Mouse (Mus musculus): ENCODE measurements around the gene Wdr18. TPM values are rescaled to one million over a fixed set of nuclear protein-coding genes. Genes with fewer than 3 reads are reported as not detected.

The Wdr18 gene
- total RNA-seq, 2 experiments from 2014 or later, result 42.6 to 45.3 TPM

DNA sequence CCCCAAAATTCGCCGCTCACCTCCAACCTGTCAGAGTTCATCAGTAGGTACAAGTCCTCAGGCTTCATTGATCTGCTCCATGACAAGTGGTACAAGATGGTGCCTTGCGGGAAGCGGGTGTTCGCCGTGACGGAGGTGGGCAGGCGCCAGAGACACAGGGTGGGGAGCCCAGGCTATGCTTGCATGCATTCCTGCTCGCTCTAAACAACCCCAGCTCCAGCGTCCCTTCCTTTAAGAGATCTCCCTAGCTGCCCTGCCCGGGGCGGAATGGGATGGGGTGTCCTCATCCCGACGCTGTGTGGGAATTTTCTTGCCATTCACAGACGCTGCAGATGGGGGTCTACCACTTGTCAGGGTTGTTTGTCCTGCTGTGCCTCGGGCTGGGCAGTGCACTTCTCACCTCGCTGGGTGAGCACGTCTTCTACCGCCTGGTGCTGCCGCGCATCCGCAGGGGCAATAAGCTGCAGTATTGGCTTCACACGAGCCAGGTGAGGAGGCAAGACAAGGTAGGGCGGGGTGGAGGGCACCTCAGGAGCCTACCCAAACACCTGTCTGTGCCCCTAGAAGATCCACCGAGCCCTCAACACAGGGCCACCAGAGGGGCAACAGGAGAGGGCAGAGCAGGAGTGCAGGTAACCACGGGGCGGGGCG is 16.2 kb downstream of the Wdr18 start:
- no peak for DNase-seq (ENCODE audit: low spot score in 2 of 2)

DNA sequence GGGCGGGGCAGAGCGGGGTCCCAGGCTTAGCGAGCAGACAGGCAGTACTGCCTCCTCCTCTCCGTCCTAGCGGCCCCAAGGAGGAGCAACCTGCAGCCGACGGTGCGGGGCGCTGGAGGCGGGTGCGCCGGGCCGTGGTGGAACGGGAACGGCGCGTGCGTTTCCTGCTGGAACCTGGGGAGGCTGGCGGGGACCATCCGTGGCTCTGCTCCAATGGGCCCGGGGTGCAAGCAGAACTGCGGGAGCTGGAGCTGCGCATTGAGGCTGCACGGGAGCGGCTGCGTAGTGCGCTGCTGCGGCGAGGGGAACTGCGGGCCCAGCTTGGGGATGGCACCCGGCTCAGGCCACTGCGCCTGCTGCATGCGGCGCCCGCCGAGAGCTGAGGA is 16.8 kb downstream of the Wdr18 start:
- DNase-seq (ENCODE audit: low spot score in 2 of 2), result no peak

DNA sequence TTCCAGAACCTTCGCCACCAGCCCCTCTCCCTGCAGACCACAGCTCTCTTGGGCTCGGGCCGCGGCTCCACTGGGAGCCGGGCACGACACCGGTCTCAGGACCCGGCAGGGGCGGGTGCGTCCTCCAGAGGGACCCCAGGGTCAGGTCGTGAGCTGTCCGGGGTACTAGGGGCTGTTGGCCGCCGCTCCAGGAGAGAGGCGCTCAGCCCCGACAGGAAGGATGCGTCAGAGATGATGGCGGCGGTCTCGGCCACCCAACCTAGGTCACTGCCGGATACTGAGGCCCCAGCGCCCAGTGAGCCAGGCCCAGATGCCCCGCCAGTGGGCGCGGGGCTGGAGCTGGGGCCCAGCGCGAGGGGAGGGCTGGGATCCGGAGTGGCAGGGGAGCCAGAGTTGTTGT is 17.4 kb downstream of the Wdr18 start:
- DNase-seq (ENCODE audit: low spot score in 2 of 2), result no peak

DNA sequence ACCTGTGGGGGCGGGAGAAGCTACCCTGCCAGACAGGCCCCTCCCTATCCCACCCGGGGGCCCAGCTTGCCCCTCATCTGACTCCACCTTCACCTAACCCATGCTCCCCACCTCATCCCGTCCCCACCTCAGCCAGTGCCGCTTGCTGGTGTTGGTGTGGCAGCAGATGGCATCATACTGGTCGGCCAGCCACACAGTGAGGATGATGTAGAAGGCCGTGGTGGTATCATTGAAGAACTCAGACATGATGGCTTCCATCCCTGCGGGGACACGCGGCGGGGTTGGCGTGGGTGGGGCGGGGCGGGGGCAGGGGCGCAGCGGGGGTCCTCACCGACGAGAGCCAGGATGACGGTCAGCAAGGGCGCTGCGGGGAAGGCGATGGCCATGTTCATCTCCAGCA is 18.1 kb downstream of the Wdr18 start:
- no peak for DNase-seq (ENCODE audit: low spot score in 2 of 2)

DNA sequence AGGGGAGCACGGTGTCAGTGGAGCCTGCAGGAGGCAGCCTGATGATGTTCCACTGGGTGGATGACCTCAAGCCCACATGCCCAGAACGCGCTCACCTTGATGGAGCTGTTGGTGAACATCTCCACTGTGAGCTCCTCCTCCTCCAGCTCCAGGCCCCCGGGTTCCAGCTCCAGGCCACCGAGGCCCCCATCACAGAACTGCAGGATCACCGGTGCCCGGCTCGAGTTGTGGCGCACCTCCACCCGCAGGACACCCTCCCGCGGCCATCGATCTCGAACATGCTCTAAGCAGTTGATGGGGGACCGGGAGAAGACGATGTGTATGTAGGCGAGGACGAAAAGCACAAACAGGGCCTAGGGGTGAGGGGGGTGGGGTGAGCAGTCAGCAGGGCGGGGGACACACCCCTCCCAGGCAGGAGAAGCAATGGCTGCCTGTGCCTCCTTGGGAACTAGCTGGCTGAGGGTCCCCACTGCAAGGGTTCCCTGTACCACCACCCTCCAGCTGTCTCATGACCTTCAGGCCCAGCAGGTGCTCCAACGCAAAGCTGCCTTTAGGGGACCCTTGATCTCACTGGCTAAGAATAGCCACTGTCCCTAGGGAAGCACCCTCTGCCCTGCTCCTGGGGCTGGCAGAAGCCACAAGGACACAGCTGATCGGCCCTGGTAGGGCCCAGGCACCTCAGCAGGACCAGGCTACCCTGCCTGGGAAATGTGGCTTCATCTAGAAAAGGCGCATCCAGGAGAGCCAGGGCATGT is 19.6 kb downstream of the Wdr18 start:
- no peak for DNase-seq (ENCODE audit: low spot score in 2 of 2)

DNA sequence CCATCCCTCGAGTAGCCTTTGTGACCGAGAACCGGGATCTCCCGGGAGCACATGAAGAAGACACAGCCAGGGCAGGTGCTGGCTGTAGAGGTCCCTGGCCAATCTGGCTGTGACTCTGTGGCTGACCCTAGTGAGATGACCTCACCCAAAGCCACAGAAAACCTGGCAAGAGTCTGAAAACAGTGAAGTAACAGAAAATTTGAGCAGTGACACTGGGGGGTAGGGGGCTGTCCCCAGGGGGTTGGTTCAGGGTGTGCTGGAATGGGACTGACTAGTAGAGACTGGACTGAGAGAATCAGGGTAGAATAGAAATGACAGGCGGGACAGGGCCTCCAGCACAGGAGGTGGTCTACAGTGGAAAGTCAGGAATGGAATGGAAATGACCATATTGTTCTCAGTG is 23.3 kb downstream of the Wdr18 start:
- DNase-seq (ENCODE audit: low spot score in 2 of 2), result no peak

DNA sequence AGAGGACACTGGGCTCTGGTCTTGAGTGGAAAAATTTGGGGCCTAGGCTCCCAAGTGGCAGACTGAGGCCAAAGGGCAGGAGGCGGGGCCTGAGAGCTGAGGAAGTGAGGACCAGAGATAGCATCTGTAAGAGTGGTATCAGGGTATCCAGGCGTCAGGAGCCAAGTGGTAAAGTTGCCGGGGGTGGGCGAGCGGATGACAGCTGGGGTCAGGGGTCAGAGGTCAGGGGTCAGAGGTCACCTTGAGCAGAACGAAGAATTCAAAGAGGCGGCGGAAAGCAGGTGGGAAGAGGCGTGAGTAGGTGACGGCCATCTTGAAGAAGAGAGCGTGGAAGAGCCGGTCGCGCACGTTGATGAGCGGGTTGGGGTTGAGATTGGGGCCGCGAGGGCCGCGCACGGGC is 23.7 kb downstream of the Wdr18 start:
- peak; percentile 35 to 41 for DNase-seq (ENCODE audit: low spot score in 2 of 2)

DNA sequence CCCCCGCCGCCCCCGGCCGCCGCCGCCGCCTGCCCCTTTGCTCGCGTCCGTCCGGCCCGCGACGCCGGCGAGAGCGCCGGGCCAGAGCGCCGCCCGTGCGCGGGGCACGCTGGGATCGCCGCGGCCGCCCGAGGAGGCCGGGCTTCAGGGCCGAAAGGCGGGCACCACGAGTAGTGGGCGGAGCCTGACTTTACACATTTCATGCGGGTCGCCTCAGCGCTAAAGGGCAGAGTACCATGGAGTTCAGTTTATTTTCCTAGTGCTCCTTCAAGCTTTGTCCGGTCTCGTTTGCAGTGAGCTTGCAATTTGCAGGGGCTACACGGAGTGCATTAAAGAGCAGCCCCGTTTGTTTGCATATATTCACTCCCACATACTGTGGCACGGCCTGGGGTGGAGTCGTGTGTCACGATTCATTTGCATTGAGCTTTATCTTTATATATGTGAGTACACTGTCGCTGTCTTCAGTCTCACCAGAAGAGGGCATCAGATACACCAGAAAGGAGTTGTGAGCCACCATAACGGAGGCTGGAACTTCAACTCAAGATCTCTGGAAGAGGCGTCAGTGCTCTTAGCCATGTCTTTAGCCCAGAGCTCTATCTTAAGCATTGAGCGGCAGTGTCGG is 24.4 kb downstream of the Wdr18 start, which contains the start of gene Tmem259:
TSS of gene Tmem259 (minus strand) at position 136 of the 622 bp plus-strand sequence.
- peak; percentile 70 to 71 for DNase-seq (ENCODE audit: low spot score in 2 of 2)

DNA sequence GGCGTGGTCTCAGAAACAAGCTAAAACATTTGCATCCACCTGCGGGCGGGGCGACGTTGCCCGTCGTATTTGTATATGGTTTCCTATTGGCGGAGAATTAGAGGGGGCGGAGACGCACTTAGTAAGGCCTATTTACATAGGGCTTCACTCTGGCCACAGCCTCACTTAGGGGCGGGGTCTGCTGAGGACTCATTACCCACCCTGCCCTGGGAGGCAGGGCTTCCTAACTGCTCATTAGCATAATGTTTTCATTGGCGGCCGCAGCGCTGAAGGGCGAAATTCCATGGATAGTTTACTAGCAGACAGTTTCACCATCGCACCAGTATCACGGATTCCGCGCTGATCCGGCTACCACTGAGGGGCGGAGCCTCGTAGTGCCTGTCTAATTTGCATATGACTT is 24.9 kb downstream of the Wdr18 start:
- peak; percentile 68 to 85 for DNase-seq (ENCODE audit: low spot score in 2 of 2)

DNA sequence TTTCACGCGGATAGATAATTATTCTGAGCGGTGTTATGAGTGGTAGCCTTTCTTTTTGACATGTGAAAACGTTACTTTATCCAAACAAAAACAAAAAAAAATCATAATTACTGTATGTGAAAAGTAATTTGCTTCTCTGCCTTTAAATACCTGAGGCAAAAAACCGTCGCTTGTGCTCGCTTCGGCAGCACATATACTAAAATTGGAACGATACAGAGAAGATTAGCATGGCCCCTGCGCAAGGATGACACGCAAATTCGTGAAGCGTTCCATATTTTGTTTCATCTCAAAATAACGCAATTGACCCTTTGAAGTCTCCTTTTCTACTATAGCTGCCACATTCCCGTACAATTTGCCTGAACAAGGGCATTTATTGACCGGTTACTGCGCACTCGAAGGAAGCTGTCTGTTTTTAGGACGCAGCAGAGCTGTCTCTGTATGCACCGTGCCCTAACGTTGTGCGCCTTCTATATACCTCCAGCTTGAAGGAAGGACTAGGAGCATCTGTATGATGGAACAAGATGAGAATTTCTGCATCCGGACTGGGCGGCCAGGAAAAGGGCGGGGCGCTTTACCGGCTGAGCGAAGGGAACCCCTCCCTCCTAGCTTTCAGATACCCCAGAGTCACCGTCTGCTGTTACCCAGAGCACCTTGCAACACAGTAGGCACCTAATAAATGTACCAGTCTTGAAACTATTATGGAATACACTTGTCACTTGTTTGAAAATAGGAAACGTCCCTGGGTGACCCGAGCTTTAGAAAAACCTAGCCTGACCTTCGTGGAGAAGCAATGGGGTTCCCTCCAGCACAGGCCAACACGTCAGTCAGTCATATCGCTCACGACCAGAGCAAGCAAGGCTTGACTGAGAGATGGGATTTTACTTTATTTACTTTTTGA is 25.6 kb downstream of the Wdr18 start:
- DNase-seq (ENCODE audit: low spot score in 2 of 2), result no peak

DNA sequence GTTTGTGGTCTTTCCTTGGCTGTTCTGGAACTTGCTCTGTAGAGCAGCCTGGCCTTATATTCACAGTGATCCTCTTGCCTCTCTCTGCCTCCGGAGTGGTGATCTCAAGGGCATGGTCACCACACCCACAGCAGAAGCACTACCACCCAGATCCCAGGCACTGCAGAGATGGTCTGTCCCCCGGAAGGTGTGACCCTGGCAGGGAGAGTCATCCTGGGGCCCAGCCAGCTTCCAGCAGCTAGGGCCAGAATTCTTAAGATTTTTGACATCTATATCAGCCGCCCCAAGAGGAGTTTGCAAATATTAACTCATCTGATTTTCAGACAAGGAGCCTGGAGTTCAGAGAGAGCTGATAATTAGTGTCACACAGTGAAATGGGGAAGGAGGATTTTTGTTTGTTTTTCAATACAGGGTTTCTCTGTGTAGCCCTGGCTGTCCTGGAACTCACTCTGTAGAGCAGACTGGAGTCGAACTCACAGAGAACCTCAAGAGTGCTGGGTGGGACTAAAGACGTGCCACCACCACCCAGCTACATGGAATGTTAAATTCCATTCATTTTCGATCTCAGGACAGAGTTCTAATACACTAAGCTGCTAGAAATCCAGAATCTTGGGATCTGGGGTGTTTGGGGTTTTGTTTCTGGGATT is 26.4 kb downstream of the Wdr18 start:
- DNase-seq (ENCODE audit: low spot score in 2 of 2), result no peak

DNA sequence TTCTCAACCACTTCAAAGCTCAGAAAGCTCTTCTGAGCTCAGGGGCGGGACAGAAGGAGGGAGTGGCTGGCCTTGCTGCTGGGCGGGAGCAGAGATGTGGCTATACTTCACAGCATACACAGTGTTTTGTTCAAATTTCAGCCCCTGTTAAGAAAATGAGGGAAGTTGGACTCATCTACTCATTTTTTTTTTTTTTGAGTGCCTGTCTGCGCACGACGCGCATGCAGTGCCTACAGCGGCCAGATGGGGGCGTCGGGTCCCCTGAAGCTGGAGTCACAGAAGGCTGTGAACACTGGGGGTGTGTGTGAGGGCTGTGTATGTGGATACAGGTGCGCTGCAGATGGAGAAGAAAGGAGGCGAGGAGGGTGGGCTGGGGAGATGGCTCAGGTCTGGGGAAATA is 27.0 kb downstream of the Wdr18 start:
- peak; percentile 65 to 75 for DNase-seq (ENCODE audit: low spot score in 2 of 2)

DNA sequence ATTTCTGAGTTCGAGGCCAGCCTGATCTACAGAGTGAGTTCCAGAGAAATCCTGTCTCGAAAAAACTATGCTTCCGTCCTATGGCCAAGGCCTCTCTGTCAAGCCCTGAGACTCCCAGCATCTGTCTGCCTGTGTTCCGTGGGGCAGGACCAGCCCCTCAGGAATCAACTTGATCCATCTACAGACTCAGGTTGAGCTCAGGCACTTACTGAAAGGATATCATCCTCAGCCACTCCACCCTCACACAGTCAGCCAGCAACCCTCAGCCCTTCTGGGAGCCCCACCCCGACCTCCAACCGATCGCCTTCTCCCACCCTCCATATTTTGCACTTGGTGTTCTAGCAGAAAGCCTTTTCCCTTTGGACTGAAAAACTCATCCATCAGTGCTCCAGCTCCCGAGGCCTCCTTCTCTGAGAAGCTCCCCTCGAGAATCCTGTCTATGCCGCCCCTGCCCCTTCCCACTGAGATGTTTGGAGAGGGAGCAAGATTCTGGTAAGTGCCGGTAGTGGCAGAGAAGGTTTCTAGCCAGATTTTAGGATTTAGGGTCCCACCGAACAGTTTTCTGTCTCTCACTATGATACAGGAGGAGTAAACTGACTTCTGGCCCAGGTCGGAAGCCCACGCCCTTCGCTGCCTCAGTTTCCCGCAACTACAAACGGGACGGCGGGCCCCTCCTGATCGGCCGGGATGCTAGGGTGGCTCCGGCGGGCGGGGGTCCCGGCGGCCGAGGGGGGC is 28.0 kb downstream of the Wdr18 start:
- DNase-seq (ENCODE audit: low spot score in 2 of 2), result no peak

DNA sequence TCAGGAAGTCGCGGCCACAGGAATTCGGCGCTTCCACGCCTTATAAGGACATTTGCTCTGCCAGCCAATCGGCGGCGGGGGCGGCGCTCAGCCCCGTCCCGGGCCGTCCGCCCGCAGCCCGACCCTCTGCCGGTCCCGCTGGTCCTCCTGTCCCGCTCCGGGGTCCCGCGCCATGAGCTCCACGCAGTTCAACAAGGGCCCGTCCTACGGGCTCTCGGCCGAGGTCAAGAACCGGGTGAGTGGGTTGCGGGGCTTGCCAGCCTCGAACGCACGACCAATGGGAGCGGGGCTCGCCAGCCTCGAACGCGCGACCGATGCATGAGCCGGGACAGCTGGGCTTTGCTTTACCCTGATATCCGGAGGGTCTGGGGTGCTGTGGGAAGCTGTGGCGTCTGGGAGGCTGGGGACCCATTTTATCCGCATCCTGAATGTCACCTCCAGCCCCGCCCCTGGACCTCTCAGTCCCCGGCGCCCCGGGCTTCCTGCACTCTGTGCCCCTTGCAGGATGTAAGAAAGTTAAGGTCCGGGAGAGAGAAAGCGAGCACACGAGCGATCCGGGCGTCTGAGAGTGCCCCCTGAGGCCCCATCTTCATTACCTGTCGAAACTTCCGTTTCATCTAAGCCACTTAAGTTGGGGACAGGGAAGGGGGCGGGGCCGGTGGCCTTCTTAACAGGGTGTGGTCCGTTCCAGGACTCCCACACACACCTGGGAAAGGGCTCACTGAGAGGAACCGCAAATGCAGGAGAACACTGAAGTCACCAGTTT is 28.7 kb downstream of the Wdr18 start, which contains the start of gene Cnn2:
TSS of gene Cnn2 (plus strand) at position 79 of the 766 bp plus-strand sequence.
- DNase-seq (ENCODE audit: low spot score in 2 of 2), result no peak

DNA sequence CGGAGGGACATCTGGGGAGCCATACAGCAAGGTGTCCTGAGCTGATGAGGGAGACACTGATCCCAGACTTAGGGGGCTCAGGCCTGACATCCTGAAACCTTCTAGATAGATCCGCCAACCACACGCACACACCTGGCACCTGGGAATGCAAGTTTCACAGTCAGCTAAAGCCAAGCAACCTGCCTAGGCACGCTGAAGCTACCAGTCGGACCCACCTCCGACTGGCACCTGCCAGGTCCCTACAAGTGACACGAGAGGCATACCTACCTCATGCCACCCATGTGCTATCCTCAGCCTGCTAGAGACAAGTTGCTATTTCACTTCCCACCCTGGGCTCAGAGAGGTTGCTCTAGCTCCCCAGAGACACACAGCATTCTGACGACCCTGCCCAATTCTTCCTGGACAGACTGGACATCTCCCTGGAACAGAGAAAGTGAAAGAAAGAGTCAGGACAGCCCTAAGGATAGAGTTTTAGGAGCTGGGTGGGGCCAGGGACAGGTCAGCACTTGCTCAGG is 29.4 kb downstream of the Wdr18 start:
- DNase-seq (ENCODE audit: low spot score in 2 of 2), result no peak

DNA sequence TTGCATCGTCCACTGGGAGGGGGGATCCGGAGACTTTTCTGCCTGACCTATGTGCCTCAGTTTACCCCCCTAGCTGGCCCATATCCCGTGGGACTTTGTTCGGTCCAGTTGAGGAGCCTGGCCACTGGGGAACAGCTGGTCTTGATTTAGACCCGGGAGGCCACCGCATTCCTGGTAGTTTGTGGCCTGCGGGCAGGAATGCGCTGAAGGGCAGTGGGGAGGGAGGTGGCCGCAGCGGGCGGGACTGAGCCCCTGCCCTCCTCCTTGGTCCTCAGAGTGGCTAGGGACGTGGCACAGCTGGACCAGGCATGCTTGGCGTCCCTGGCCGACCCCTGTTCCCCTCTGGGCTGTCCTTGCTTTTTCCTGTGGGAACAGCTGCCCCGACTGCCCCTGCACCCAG is 29.9 kb downstream of the Wdr18 start:
- no peak for DNase-seq (ENCODE audit: low spot score in 2 of 2)

DNA sequence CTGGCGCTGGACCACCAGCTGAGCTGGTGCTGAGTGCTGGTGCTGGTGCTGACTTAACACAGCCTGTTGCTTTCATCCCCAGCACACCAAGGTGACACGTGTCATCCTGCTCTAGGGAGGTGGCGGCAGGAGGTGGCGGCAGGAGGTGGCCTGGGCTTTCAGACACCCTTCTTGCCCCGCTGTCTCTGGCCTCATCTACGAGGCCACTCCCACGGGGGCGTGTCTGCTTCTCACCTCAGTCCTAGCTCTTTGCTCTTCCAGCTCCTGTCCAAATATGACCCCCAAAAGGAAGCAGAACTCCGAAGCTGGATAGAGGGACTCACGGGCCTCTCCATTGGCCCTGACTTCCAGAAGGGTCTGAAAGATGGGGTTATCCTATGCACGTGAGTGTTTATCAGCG is 31.1 kb downstream of the Wdr18 start:
- DNase-seq (ENCODE audit: low spot score in 2 of 2), result no peak

DNA sequence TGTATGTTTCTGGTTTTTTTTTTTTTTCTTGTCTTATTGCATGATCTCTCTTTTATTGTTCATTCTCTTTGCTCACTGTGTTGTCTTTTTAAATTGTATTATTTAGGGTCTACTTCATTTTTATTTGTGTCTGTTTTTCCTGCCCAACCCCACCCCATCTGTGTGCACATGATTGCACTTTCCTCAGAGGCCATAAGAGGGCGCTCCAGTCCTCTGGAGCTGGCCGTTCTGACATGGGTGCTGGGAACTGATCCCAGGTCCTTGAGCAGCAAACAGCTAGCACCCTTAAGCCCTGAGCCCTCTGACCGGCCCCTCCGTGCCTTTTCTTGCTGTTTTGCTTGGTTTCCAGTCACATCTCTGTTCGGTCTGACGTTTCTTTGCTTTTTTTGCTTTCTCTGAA is 31.6 kb downstream of the Wdr18 start:
- no peak for DNase-seq (ENCODE audit: low spot score in 2 of 2)
